Mouse (Mus musculus) CD8-positive naive resting alpha-beta T cell, adult 57 days (primary cell): ENCODE data around the gene Pinlyp. TPM values are rescaled to one million over a fixed set of nuclear protein-coding genes. Genes with fewer than 3 reads are reported as not detected.

Experiments used
- total RNA-seq: library from RNA; stranded (reverse); gene quantifications from one replicate; pipeline ENCODE4 v1.2.4, GENCODE M21; 2023

The Pinlyp gene
- not detected for total RNA-seq

DNA sequence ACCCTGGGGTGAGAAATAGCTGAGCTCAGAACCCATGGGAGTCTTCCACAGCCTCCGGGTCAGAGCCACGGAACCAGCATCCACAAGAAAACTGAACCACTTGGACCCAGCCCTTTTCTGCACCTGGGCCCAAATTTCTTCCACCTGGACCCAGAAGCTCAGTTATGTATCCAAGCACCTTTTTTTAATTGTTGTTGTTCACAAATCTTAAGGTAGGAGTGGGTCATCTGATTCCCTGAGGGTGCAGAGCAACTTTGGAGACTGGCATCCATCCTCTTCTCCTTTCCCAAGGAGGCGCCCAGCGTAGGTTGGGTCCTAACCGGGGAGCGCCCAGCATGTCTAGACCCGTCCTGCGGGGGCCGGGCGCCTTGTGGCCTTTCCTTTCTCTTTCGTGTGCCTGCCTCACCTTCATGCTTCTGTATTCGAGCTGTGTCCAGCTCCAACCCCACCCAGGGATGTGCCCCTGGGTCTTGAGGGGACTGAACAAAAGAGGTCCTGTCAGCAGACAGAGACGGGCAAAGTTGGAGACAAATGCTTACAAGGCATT is at the start of gene Pinlyp, which contains the start of gene Xrcc1:
Gene Pinlyp, minus strand, starts transcription at position 51 of the 547 bp plus-strand sequence.
Gene Xrcc1, plus strand, starts transcription at position 222 of the 547 bp plus-strand sequence.

DNA sequence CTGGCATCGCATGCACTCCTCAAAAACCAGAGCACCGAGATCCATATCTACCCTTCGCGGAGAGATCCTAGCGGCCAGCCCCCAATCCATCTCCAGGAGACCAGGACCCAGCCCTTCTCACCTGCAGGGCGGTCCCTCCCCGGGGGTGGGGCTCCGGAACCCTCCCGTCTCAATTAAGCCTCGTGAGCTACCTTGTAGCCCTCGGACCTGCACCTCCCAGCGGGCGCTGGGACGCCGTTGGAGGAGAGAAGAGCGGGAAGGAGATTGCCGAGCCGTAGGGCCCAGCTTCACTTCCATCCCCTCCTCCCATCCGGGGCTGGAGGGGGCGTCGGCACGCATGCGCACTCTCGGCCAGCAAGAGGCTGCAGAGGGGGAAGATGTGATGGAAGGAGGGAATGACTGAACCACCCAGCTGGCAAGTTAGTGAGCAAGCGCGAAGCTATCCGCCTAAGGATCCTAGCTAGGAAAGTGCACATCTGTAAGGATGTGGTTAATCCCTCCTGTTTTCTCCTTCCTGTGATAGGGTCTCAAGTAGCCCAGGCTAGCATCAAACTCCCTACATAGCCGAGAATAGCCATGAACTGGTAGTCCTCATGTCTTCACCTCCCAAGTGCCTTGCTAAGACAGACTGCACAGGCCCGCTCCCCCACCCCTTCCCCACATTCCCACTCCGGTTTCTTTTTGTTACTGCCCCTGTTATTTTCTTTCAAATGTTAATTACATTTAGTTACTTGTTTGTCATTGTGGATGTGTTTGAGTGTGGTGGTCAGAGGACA is 41.6 kb upstream of the Pinlyp start, which contains the start of the genes Ethe1 and Zfp575:
Gene Ethe1, plus strand, starts transcription at position 214 of the 776 bp plus-strand sequence.
Gene Zfp575, minus strand, starts transcription at position 312 of the 776 bp plus-strand sequence.

DNA sequence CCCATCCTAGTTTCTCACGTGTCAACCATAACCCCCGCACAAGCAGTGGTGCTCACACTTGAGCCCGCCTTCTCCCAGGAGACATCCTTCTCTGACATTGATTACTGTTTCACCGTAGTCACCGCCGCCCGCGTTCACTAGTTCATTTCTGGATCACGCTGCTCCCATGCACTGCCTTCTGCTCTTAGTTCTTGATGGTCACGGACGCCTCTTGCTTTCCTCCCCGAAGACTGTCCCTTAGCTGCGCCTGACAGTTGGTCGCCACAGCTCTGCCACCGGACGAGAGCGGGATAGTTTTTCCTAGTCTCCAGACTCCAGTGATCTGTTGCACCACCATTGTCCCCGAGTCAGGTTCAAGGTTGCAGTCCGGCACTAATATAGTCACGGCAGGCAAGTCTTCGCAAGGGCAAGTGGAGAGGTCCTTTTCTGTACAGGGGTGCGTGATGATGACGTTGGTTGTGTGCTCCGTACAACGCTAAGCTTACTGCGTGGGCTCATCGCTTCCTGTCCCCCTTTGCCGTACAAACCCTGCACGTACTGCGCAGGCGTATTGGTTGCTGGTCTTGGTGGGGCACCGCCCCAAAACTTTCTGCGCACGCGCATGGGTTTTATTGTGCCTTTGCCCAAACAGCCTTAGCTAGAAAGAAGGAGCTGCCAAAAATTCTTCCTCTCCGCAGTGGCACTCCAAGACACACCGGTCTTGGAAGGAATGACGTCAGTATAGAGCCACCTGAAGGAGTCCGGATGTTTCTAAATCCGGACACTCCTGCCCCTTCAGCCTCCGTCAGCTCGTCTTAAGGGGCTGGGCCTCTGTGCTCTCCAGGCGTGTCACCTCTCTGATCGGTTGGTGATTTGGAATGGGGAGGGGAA is 15.6 kb downstream of the Pinlyp start, which contains the start of gene Irgq:
Gene Irgq, plus strand, starts transcription at position 628 of the 870 bp plus-strand sequence.

DNA sequence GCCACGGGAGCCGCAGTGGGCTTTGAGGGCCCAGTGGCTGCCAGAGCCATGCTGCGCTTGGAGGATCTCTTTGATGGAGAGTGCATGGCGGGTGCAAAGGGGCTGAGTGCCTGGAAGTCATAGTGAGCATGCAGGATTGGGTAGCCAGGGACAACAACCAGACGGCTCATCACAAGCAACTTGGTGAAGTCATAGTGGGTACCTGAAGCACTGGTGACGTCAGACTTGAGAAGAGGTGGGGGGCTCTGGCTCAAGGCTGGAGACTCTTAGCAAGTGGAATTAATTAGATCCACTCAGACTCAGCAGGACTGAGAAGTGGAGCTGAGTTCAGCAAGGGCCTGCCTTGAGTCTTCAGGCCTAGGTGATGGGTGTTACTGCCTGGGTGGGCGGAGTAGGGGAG is 33.6 kb downstream of the Pinlyp start, which contains the start of gene AC161166.1:
Gene AC161166.1, minus strand, starts transcription at position 101 of the 400 bp plus-strand sequence.

DNA sequence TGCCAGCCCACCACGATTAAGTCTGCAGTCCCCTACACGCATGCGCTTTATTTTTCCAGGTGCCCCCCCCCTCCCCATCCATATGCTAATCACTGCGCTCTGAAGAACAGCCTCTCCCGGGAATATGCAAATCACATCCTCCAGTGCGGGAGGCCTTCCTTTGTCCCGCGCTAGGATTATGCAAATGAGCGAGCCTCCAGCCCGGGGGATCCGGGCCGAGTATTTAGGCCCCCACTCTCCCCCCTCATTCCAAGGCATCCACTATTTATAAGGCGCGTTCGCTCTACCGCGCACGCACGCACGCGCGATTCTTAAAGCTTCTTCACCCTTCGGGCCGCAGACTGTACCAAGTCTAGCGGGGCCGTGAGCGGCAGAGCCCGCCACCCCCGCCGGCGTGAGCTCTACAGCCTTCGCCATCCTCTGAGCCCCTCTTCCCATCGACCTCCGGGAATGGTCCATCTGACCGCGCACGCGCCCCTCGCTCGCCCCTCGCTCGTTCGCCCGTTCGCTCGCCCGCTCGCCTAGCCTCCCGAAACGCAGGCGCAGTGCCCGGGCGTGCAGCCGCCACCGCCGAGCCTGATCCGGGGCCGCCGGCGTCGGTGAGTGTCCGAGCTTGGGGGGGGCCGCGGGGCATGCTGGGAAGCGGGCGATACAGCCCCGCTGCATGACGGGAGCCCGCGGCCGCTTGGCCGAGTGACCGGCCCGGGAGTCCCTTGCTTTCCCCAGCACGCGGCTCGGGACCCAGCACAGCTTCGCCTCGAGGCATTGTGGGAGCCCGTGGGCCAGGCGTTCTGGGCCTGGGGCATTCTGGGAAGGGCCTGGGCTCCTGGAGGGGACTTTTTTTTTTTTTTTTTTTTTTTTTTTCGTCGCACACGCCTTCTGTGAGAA is 38.8 kb downstream of the Pinlyp start, which contains the start of gene Zfp428:
Gene Zfp428, plus strand, starts transcription at position 169 of the 888 bp plus-strand sequence.

Other genes with a start within 250 kb of the Pinlyp start
- gene Zfp61, start 244.9 kb downstream of the Pinlyp start, total RNA-seq, result 10.2 TPM
- gene Zfp94, start 229.5 kb downstream of the Pinlyp start, total RNA-seq, result 4.7 TPM
- gene Tescl, start 212.2 kb downstream of the Pinlyp start, total RNA-seq, result not detected
- not detected for gene Lypd5, start 196.9 kb downstream of the Pinlyp start, total RNA-seq
- gene Kcnn4, start 175.9 kb downstream of the Pinlyp start, total RNA-seq, result 165 TPM
- 134 TPM for gene Smg9, start 146.5 kb downstream of the Pinlyp start, total RNA-seq
- gene Irgc1, start 93.8 kb downstream of the Pinlyp start, total RNA-seq, result 10.8 TPM
- gene Plaur, start 83.6 kb downstream of the Pinlyp start, total RNA-seq, result 372 TPM
- gene Cadm4, start 64.1 kb downstream of the Pinlyp start, total RNA-seq, result 0.40 TPM
- 2.7 TPM for gene Zfp428, start 39.1 kb downstream of the Pinlyp start, total RNA-seq
- not detected for gene AC161166.1, start 33.7 kb downstream of the Pinlyp start, total RNA-seq
- 9.0 TPM for gene Irgq, start 15.4 kb downstream of the Pinlyp start, total RNA-seq
- 60.1 TPM for gene Xrcc1, start 171 bp upstream of the Pinlyp start, total RNA-seq
- gene Ethe1, start 41.4 kb upstream of the Pinlyp start, total RNA-seq, result 5.1 TPM
- gene Zfp575, start 41.5 kb upstream of the Pinlyp start, total RNA-seq, result not detected
- 2.8 TPM for gene Phldb3, start 64.6 kb upstream of the Pinlyp start, total RNA-seq
- gene Lypd3, start 90.4 kb upstream of the Pinlyp start, total RNA-seq, result not detected
- not detected for gene Tex101, start 130.6 kb upstream of the Pinlyp start, total RNA-seq
- gene BC049730, start 163.1 kb upstream of the Pinlyp start, total RNA-seq, result not detected
- gene Gm4763, start 180.8 kb upstream of the Pinlyp start, total RNA-seq, result not detected
- 0.67 TPM for gene Cd177, start 214.2 kb upstream of the Pinlyp start, total RNA-seq
- gene Ceacam10, start 231.1 kb upstream of the Pinlyp start, total RNA-seq, result not detected